Mouse (Mus musculus) liver, embryonic 14.5 days (tissue): ENCODE measurements around the gene Fcmr. TPM values are rescaled to one million over a fixed set of nuclear protein-coding genes. Genes with fewer than 3 reads are reported as not detected.

Experiments used
- ATAC-seq: fragments of 200-750 bp; cut with Nextera tagmentation; 2 replicates; pipeline ENCODE4 v1.8.0; 2017; ENCODE audit warnings: moderate number of reproducible peaks, mild to moderate bottlenecking, moderate library complexity; ENCODE audit not compliant: insufficient read depth
- DNase-seq, 3 experiments: peaks; one replicate each; pipeline ENCODE4 v3.0.0-alpha.2; 2012 to 2013; ENCODE audit warnings: low read depth in 3 of 3, low spot score in 3 of 3
- H3K27ac ChIP-seq: fragments of 300-500 bp; sonication (generic); 2 replicates; pipeline ENCODE4 v1.5.1; 2014; ENCODE audit warnings: moderate library complexity, mild to moderate bottlenecking, control low read depth, inconsistent platforms
- H3K27me3 ChIP-seq: fragments of 300-500 bp; sonication (generic); 2 replicates; pipeline ENCODE4 v1.6.1; 2014; ENCODE audit warnings: mild to moderate bottlenecking, low read length, moderate library complexity; ENCODE audit not compliant: control insufficient read depth, insufficient read depth
- H3K36me3 ChIP-seq: fragments of 300-500 bp; sonication (generic); replicated peaks from 2 replicates; pipeline ENCODE4 v1.6.1; 2014; ENCODE audit warnings: low read depth; ENCODE audit not compliant: control insufficient read depth, insufficient read depth
- H3K4me1 ChIP-seq, 2 experiments: fragments of 200-500 bp in 1 of 2; fragments of 300-500 bp in 1 of 2; sonication (generic) in 1 of 2; replicated peaks; 2 replicates each; pipeline ENCODE4 v1.6.1; 2012 to 2014; ENCODE audit warnings: antibody characterized with exemption in 1 of 2, inconsistent platforms in 1 of 2, low read length in 1 of 2; ENCODE audit not compliant: control insufficient read depth in 2 of 2, insufficient read depth in 2 of 2
- H3K4me2 ChIP-seq: fragments of 300-500 bp; sonication (generic); 2 replicates; pipeline ENCODE4 v1.6.1; 2014; ENCODE audit warnings: low read depth, mild to moderate bottlenecking, control low read depth, moderate library complexity
- H3K4me3 ChIP-seq, 2 experiments: fragments of 200-500 bp in 1 of 2; fragments of 300-500 bp in 1 of 2; sonication (generic) in 1 of 2; 2 replicates each; pipeline ENCODE4 v1.5.1; 2012 to 2014; ENCODE audit warnings: low read depth in 2 of 2, low read length in 2 of 2, mild to moderate bottlenecking in 2 of 2, control low read depth in 1 of 2, inconsistent platforms in 1 of 2, moderate library complexity in 1 of 2; ENCODE audit not compliant: insufficient read depth in 1 of 2
- H3K9ac ChIP-seq: fragments of 300-500 bp; sonication (generic); replicated peaks from 2 replicates; pipeline ENCODE4 v1.6.1; 2014; ENCODE audit warnings: mild to moderate bottlenecking, control low read depth, moderate library complexity
- H3K9me3 ChIP-seq: fragments of 300-500 bp; sonication (generic); 2 replicates; pipeline ENCODE4 v1.6.1; 2016; ENCODE audit warnings: low read length, mixed read lengths; ENCODE audit not compliant: control insufficient read depth
- CTCF ChIP-seq: IDR thresholded peaks from 2 replicates; pipeline ENCODE4 v1.5.1; 2016; ENCODE audit warnings: antibody characterized with exemption, low read depth, control low read depth
- EP300 ChIP-seq: IDR thresholded peaks from 2 replicates; pipeline ENCODE4 v1.6.1; 2016; ENCODE audit warnings: antibody characterized with exemption, low read depth
- WGBS: fragments of 180-500 bp; shearing (Covaris S2); extraction: QIAGEN DNeasy Blood & Tissue Kit; methylation state at CpG from one replicate; pipeline ENCODE4 v1.1.7; 2014; ENCODE audit not compliant: insufficient replicate concordance; 5-methylcytosine and 5-hydroxymethylcytosine counted together
- polyA plus RNA-seq, 2 experiments: library from polyadenylated mRNA; depleted of rRNA in 1 of 2; stranded (reverse) in 1 of 2; unstranded in 1 of 2; fragments of >200 nt; fragmentation: Nextera tagmentation in 1 of 2; extraction: Ambion mirVana in 1 of 2; gene quantifications; 2 replicates each; pipeline versions ENCODE4 v1.2.1 to v1.2.3; 2012 to 2014

Fcmr gene
- polyA plus RNA-seq, 2 experiments = not detected

GRCm38 (mm10) chr1:130841621-130842020 is 23.8 kb upstream of the Fcmr start:
- Histone ChIP-seq H3K4me1 (peaks cover 0 to 5% of the 10 kb centered on the region in 2 experiments; a peak in 2 of 4 replicates), H3K4me3 (no peak overlapping the region), H3K9me3 (no peaks in the 10 kb centered on the region), H3K9ac (no peak overlapping the region), H3K36me3 (no peaks in the 10 kb centered on the region), H3K27ac (no peak overlapping the region), H3K27me3 (no peaks in the 10 kb centered on the region), H3K4me2 (no peak overlapping the region)
- DNase-seq = no peak
- no peak for TF ChIP-seq CTCF
- no peak for TF ChIP-seq EP300
- 79% methylated on average over 7 of the region's 7 CpGs for WGBS
- ATAC-seq = no peak

GRCm38 (mm10) chr1:130844516-130844915 is 21.0 kb upstream of the Fcmr start:
- Histone ChIP-seq H3K4me2 (no peak overlapping the region), H3K27ac (no peak overlapping the region), H3K36me3 (no peaks in the 10 kb centered on the region), H3K9ac (no peak overlapping the region), H3K4me1 (peaks cover 0 to 5% of the 10 kb centered on the region in 2 experiments; a peak in 2 of 4 replicates), H3K9me3 (no peaks in the 10 kb centered on the region), H3K27me3 (no peaks in the 10 kb centered on the region), H3K4me3 (no peak overlapping the region)
- TF ChIP-seq CTCF (no peak), EP300 (no peak)
- DNase-seq (no peak), ATAC-seq (no peak)
- 65% methylated on average over 7 of the region's 7 CpGs for WGBS

- 58% methylated on average over 10 of the region's 10 CpGs for WGBS
- ATAC-seq (no peak), DNase-seq (no peak)
- Histone ChIP-seq H3K9me3 (no peaks in the 10 kb centered on the region), H3K27me3 (no peaks in the 10 kb centered on the region), H3K4me1 (no peaks in the 10 kb centered on the region), H3K4me2 (no peak overlapping the region), H3K9ac (no peak overlapping the region), H3K27ac (no peak overlapping the region), H3K36me3 (no peaks in the 10 kb centered on the region), H3K4me3 (no peak overlapping the region)
- TF ChIP-seq CTCF (no peak), EP300 (no peak)
These were observed 15.8 kb upstream of the Fcmr start for GRCm38 (mm10) chr1:130849530-130850214.

GRCm38 (mm10) chr1:130850405-130850804 is 15.1 kb upstream of the Fcmr start:
- ATAC-seq (no peak), DNase-seq (no peak)
- Histone ChIP-seq H3K4me3 (no peak overlapping the region), H3K4me2 (no peak overlapping the region), H3K36me3 (no peaks in the 10 kb centered on the region), H3K9me3 (no peaks in the 10 kb centered on the region), H3K9ac (no peak overlapping the region), H3K27ac (no peak overlapping the region), H3K27me3 (no peaks in the 10 kb centered on the region), H3K4me1 (no peaks in the 10 kb centered on the region)
- WGBS = 54% methylated on average over 5 of the region's 5 CpGs
- no peak for TF ChIP-seq EP300
- no peak for TF ChIP-seq CTCF

GRCm38 (mm10) chr1:130854819-130855218 is 10.7 kb upstream of the Fcmr start:
- H3K9me3 ChIP-seq = no peaks in the 10 kb centered on the region
- H3K27ac ChIP-seq = no peak overlapping the region
- no peaks in the 10 kb centered on the region for H3K27me3 ChIP-seq
- TF ChIP-seq CTCF (no peak), EP300 (no peak)
- no peaks in the 10 kb centered on the region for H3K36me3 ChIP-seq
- WGBS = 61% methylated on average over 9 of the region's 9 CpGs
- no peak for DNase-seq
- H3K4me2 ChIP-seq = no peak overlapping the region
- H3K4me1 ChIP-seq = no peaks in the 10 kb centered on the region
- no peak overlapping the region for H3K4me3 ChIP-seq
- H3K9ac ChIP-seq = no peak overlapping the region
- no peak for ATAC-seq
